Mouse (Mus musculus) spleen, postnatal 36 days (tissue): ENCODE results near the gene Cdh13.
"Not testable (repeated sequence)": the region's sequence is repeated elsewhere in the genome, so short reads cannot be mapped to it uniquely, and the experiment has no call there.

ENCODE experiments used
- DNase-seq, 2 experiments: peaks; one replicate each; pipeline ENCODE4 v3.0.0; 2022; ENCODE audit warnings: low spot score in 2 of 2, mixed read lengths in 1 of 2

The Cdh13 gene

GRCm38 (mm10) chr8:118679347-118679746 lies 395.8 kb downstream of the Cdh13 start:
- no peak for DNase-seq

DNA sequence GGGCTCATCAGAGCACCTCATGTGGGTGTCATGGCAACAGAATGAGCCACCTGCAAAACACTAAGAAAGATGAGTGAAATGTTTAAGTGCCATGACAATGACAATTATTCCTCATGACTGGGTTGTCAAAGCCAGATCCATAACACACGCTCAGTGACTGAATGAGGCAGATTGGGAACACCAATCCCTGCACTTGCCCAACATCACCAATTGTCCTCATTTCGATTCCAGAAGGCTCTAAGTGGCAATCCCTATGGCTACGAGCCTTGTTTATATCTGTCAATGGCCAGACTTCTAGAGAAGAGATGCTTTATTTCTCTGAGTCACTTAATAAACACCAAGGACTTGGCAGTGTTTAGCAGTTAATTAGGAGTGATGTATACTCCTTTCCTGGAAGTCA lies 399.9 kb downstream of the Cdh13 start:
- DNase-seq, result no peak

GRCm38 (mm10) chr8:118685863-118686262 lies 402.3 kb downstream of the Cdh13 start:
- DNase-seq, result no peak

DNA sequence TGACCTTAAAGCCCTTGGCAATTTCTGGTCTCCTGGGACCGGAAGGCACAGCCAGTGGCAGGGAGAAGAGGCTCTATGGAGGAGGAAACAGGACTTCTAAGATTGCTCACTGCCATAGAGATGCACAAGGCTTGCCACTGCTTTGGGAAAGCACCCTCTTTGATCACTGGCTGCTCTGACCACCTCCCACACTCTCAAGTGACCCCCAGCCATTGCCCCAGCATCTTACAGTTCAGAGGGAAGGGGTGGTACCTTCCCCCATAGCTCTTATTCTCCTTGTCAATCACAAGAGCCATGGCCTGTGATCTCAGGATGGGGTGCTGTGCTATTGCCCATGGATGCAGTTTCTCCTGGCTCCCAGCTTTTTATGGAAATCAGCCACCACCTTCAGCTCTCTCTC lies 406.3 kb downstream of the Cdh13 start:
- no peak for DNase-seq

DNA sequence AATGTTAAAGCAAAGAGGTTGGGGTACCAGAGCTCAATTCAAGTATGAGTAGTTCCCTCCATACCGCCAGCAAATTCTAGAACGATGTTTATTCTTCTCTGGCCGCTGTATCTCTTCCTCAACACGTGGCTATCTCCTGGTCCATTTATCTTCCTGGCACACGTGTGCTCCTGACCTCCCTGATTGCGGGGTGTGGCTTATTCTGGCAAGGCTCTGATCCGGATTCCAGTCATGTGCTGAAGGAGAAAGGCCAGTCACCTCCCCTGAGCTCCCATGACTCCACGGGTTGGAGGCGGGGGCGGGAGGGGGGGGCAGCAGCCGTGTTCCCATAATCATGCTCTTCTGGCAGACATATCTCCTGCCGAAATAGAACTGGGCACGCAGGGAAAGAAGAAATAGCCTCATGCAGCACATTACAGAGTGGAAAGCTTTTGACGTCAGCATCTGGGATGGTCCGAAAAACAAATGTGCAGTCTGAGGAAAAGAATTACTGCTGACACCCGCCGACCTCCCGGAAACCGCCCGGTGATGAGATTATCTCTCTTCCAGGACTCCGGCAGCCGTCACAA lies 417.9 kb downstream of the Cdh13 start:
- DNase-seq, result no peak

DNA sequence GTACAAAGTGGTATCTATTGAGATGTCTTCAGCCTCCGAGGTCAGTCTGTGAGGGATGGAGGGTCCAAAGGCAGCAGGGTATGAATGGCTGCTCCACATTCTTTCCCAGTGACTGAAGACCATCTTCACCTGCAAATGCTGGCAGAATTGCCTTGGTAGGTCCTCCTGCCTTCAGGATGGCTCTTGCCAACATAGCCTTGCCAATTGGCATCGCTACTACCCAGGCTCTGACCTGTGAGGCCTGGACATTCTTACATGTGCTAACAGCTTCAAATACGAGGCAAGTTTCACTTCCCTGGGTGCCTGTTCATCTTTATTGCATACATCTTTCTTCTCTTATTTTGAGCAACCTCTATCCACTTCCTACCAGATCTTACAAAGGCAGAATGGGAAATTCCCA lies 425.8 kb downstream of the Cdh13 start:
- no peak for DNase-seq

DNA sequence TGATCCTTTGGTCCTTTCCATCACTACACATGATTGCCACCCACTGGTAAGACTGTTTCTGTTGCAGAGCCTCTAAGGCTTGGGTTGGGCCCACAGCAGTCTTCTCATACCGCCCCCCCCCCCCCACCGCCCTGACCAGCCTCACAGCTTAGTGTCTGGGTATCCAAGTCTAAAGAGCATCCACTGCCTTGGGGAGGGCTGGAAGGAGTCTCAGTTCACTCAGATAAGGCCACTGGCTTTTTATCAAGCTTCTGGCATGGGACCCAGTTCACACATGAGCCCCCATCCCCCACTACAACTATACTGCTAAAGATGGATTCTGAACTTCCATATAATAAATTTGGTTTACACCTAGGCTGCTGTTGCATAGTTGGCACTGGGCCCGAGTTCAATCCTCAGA lies 428.1 kb downstream of the Cdh13 start:
- DNase-seq, result no peak

GRCm38 (mm10) chr8:118713111-118713510 lies 429.6 kb downstream of the Cdh13 start:
- no peak for DNase-seq

- no peak for DNase-seq
These were observed 430.1 kb downstream of the Cdh13 start for GRCm38 (mm10) chr8:118713596-118713995.

DNA sequence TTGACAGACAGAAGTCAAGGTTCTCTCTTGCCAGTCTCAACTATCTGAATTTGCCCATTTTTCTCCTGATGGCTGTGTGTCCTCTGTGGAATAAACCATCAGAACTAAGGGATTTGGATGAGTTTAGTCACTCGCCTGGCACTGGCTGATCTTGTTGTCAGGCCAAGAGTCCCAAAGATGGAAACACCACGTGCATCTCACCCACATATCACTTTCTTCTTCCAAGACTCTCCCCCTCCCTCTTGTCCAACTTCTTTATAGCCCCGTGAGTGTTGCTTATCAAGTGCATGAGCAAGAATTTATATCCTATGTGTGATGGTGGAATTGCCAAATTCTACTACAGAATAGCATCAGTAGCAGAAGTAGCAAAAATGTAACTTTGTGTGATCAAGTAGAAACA lies 439.4 kb downstream of the Cdh13 start:
- DNase-seq, result no peak

DNA sequence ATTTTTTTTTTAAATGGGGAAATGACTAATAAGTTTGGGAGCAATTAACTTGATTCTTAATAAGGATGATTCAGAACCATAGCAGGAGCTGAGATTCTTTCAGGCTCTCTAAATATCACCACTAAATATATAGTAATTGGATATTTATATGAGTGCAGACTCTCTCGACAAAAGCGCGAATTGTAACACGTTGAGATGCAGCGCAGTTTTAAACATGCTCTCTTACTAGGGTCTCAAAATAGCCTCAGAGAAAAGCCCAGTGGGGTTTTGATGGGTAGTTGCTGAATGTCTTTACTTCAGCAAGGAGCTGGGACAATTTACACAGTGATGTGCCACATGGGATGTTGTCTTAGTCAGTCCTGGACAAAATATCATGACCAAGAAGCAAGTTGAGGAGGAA lies 442.1 kb downstream of the Cdh13 start:
- no peak for DNase-seq

DNA sequence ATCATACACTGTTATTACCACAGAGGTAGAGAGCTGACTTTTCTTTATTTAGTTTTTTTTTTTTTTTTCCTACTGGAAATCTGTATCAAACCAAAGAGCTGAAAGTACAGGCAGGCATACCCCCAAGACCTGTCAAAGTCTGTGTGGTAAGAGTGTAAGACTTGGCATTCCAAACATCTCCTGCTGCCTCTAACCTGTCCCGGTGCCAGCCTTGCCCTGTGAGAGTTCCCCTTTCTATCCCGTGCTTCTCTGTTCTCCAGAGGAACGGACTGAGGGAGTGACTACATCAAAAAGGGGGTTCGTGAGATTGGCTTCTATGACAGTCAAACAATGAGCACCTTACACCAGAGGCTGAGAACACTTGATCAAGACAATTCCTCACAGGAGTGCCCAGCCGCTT lies 458.2 kb downstream of the Cdh13 start:
- no peak for DNase-seq

- DNase-seq, result no peak
These were observed 461.5 kb downstream of the Cdh13 start for GRCm38 (mm10) chr8:118744991-118745390.

- no peak for DNase-seq
These were observed 464.6 kb downstream of the Cdh13 start for GRCm38 (mm10) chr8:118748041-118748604.

DNA sequence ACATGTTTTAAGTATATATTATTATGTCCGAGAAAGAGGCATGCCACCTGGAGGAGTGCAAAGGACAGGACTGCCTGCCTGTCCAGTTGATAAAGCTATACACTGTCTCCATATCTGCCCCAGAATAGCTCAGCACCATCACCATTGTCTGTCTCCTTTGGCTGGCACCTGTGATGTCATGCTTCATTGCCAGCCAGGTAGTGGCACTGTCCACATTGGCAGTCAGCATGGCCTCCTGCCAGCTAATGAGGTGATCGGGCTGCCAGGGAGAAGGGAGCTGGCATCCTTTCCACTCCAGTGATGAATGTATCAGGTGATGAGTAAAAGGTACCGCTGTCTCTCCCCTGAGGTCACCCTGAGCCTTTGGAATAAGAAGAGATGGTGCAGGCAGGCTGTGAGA lies 465.7 kb downstream of the Cdh13 start:
- DNase-seq, result no peak

DNA sequence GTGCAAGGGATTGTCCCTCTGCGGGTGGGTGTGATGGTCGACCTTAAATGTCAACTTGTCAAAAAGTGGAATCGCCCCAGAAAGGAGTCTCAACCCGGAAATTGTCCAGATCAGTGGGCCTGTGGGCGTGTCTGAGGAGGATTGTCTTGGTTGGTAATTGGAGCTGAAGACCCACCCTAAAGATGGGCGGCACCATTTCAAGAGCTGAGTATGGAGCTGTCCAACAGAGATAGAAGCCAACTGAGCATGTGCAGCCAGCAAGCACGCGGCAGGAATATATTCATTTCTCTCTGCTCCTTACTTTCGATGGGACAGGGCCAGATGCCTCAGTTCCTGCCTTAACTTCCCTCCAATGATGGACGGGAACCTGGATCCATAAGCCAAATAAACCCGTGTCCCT lies 466.3 kb downstream of the Cdh13 start:
- no peak for DNase-seq

DNA sequence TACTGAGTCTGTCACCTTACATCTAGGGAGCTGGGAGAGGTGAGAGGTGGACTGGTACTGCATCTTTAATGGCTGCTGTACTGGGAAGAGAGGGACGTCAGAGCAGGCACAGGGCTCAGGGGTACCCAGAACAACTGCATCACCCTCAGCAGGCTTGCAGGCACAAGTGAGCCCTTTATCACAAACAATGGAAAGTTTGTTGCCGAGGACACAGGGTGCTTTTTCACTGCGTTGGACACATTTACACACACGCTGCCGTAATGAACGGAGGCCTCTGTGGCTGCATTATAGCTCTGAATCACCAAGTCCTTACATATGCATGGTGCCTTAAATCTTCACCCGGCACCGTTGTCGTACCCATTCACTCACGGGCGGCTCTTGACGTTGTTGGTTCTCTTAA lies 470.2 kb downstream of the Cdh13 start:
- no peak for DNase-seq

- no peak for DNase-seq
These were observed 470.6 kb downstream of the Cdh13 start for GRCm38 (mm10) chr8:118754119-118754518.

- not testable (repeated sequence) for DNase-seq
These were observed 494.0 kb downstream of the Cdh13 start for GRCm38 (mm10) chr8:118777507-118777906.

- no peak for DNase-seq
These were observed 494.8 kb downstream of the Cdh13 start for GRCm38 (mm10) chr8:118778374-118778773.

DNA sequence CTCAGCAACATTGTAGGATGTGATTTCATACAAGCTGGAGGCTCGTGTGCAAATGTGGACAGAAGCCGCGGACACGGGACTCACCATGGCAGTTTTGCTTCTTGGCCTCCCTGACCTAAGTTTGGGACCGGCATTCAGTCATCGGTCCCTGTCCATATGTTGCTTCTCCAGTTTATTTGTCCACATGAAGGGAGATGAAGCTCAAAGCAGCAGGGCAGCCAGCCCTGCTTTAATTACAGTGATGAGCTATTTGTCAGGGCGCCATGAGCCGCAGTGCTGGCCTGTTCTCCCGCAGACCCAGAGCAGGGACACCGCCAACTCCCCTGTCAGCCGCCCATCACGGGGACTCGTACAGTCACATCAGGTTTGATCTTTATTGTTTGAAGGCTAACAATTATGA lies 502.1 kb downstream of the Cdh13 start:
- no peak for DNase-seq

DNA sequence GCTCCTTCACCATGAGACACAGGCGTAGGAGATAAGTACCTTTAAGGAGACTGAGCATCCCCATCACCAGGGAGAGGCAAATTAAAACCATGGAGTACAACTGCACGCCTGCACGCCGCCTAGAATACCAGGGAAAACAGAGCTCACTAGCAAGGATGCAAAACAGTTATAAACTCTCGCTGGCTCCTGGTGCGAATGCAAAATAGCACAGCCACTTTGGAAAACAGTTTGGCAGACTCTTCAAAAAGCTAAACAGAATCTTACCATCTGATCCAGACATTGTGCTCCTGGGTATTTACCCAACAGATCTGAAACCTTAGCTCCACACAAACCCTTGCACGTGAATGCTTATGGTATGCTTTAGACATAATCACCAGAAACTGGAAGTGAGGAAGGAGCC lies 506.1 kb downstream of the Cdh13 start:
- DNase-seq, result no peak

DNA sequence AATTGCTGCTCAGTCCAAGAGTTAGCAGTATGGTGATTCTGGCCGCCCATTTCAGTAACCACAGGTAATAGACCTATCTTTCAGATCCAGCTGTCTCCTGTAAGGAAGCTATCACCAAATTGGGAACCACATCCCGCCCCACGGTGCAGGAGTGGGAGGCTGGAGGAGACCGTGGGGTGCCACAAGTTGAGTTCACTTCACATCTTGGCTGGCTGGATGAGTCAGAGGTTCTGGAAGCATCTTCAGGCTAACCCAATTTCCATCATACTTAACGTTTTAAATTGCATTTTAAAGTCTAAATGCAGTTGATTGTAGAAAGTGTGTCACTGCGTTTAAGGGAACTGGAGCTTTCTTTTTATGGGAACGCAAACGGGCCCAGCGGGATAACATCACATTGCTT lies 511.4 kb downstream of the Cdh13 start:
- no peak for DNase-seq

GRCm38 (mm10) chr8:118796491-118796890 lies 513.0 kb downstream of the Cdh13 start:
- DNase-seq, result no peak
